Mouse (Mus musculus): Measurements from ENCODE around the gene Cdh13.

DNA sequence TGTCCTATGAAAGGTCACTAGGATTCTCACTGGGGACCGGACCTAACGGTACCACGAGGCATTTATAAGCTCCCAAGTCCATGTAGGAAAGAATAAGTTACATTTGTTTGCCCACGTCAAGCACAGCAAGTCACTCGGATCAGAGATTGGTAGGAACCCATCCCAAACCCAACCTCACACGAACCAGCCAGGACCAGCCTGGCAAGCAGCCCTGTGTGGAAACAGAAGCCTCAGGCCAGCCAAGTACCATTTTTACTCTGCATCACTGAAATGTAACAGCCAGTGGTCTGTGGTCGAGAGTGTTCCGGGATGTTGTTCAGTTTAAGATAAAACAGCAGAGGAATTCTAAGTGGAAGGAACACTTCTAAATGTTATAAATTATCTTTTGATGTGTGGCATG lies 587.2 kb downstream of the Cdh13 start:
- TF ChIP-seq GATA1 (IDR thresholded peaks at IDR 0.05; ENCODE audit: borderline replicate concordance, low read length) (no peak), FLI1 (IDR thresholded peaks at IDR 0.05; ENCODE audit: low read length) (no peak)

Measured in megakaryocyte, embryonic 14.5 days (primary cell).